Mouse (Mus musculus): ENCODE measurements around the gene Dlg2. TPM values are rescaled to one million over a fixed set of nuclear protein-coding genes. Genes with fewer than 3 reads are reported as not detected.

Gene Dlg2
- polyA plus RNA-seq, 1 experiment, result 4.1 TPM

- TF ChIP-seq FLI1 (IDR thresholded peaks at IDR 0.05; ENCODE audit: low read length), result no peak
- no peak for TF ChIP-seq GATA1 (IDR thresholded peaks at IDR 0.05; ENCODE audit: borderline replicate concordance, low read length)
- H3K4me3 ChIP-seq (replicated peaks), result no peak overlapping the region
- H3K36me3 ChIP-seq (replicated peaks; ENCODE audit: low read length), result no peaks in the 10 kb centered on the region
- no peaks in the 10 kb centered on the region for H3K27me3 ChIP-seq (replicated peaks)
- no peaks in the 10 kb centered on the region for H3K9me3 ChIP-seq
- no peaks in the 10 kb centered on the region for H3K4me1 ChIP-seq
These were observed 1831.7 kb downstream of the Dlg2 start for GRCm38 (mm10) chr7:92308168-92308567.

DNA sequence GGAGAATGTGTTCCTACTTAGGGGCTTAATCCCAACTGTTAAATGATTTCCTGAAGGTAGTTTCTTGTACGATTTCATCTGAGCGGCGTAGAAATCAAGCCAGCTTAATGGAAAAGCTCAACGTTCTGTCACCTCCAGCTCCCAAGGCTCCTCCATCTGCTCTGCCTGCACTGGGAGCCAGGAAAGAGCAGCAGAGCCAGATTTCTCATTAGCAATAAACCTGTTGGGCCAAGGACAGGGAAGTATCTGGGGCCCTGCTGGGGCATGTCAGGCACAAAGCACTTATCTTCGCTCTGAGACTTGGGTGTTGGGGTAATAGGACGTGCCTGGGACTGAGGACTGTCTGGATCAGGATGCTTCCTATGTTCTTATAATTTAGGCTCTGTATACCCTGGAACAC, 1839.9 kb downstream of the Dlg2 start:
- Histone ChIP-seq H3K4me1 (no peaks in the 10 kb centered on the region; the same call in 1 of the 2 replicates), H3K27me3 (replicated peaks) (no peaks in the 10 kb centered on the region), H3K36me3 (replicated peaks; ENCODE audit: low read length) (no peaks in the 10 kb centered on the region), H3K4me3 (replicated peaks) (no peak overlapping the region), H3K9me3 (no peaks in the 10 kb centered on the region)
- TF ChIP-seq GATA1 (IDR thresholded peaks at IDR 0.05; ENCODE audit: borderline replicate concordance, low read length) (no peak), FLI1 (IDR thresholded peaks at IDR 0.05; ENCODE audit: low read length) (no peak)

DNA sequence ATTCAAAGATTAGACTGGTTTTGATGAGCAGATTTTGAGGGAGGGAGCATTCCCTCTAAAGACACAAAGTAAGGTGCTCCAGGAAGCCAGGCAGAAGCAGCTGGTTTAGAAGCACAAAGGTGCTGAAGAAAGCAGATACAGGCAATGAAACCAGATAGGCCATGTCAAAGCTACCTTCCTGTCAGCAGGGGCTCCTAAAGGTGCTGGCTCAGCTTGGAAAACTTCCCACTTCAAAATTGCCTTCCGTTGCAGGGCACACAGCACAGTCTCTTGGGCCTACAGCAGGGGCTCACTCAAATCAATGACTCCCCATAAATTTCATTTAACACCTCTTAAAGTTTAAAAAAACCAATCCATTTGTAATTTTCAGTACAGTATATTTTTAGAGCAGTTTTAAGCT, 1843.0 kb downstream of the Dlg2 start:
- Histone ChIP-seq H3K9me3 (no peaks in the 10 kb centered on the region), H3K4me3 (replicated peaks) (no peak overlapping the region), H3K36me3 (replicated peaks; ENCODE audit: low read length) (no peaks in the 10 kb centered on the region), H3K27me3 (replicated peaks) (no peaks in the 10 kb centered on the region), H3K4me1 (no peaks in the 10 kb centered on the region; the same call in 1 of the 2 replicates)
- TF ChIP-seq GATA1 (IDR thresholded peaks at IDR 0.05; ENCODE audit: borderline replicate concordance, low read length), result no peak
- no peak for TF ChIP-seq FLI1 (IDR thresholded peaks at IDR 0.05; ENCODE audit: low read length)

DNA sequence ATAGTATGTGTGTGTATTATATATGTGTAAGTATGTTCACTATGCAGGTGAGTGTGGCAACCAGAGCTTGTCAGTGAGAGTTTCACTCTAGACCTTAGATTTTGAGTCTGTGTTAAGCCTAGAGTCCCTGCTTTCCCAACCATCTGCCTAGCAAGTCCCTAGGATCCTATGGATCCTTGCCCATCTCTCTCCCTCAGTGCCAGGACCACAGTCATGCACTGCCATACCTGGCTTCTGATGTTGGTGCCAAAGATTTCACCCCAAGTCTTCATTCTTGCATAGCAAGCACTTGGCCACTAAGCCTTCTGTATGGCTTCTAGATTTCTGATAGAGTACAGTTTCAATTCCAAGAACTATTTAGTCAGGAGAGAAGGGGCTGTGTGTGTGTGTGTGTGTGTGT, 1843.7 kb downstream of the Dlg2 start:
- Histone ChIP-seq H3K4me1 (no peaks in the 10 kb centered on the region; the same call in 1 of the 2 replicates), H3K4me3 (replicated peaks) (no peak overlapping the region), H3K36me3 (replicated peaks; ENCODE audit: low read length) (no peaks in the 10 kb centered on the region), H3K9me3 (no peaks in the 10 kb centered on the region), H3K27me3 (replicated peaks) (no peaks in the 10 kb centered on the region)
- no peak for TF ChIP-seq FLI1 (IDR thresholded peaks at IDR 0.05; ENCODE audit: low read length)

- TF ChIP-seq FLI1 (IDR thresholded peaks at IDR 0.05; ENCODE audit: low read length), result no peak
- no peak for TF ChIP-seq GATA1 (IDR thresholded peaks at IDR 0.05; ENCODE audit: borderline replicate concordance, low read length)
- Histone ChIP-seq H3K36me3 (replicated peaks; ENCODE audit: low read length) (no peaks in the 10 kb centered on the region), H3K4me1 (no peaks in the 10 kb centered on the region; the same call in 1 of the 2 replicates), H3K4me3 (replicated peaks) (no peak overlapping the region), H3K27me3 (replicated peaks) (no peaks in the 10 kb centered on the region), H3K9me3 (no peaks in the 10 kb centered on the region)
These were observed 1845.3 kb downstream of the Dlg2 start for GRCm38 (mm10) chr7:92321786-92322185.

GRCm38 (mm10) chr7:92322342-92323069, 1846.0 kb downstream of the Dlg2 start:
- no peak overlapping the region for H3K4me3 ChIP-seq (replicated peaks)
- H3K27me3 ChIP-seq (replicated peaks), result no peaks in the 10 kb centered on the region
- TF ChIP-seq GATA1 (IDR thresholded peaks at IDR 0.05; ENCODE audit: borderline replicate concordance, low read length), result no peak
- no peak for TF ChIP-seq FLI1 (IDR thresholded peaks at IDR 0.05; ENCODE audit: low read length)
- H3K4me1 ChIP-seq, result no peaks in the 10 kb centered on the region; the same call in 1 of the 2 replicates
- H3K9me3 ChIP-seq, result no peaks in the 10 kb centered on the region
- no peaks in the 10 kb centered on the region for H3K36me3 ChIP-seq (replicated peaks; ENCODE audit: low read length)

DNA sequence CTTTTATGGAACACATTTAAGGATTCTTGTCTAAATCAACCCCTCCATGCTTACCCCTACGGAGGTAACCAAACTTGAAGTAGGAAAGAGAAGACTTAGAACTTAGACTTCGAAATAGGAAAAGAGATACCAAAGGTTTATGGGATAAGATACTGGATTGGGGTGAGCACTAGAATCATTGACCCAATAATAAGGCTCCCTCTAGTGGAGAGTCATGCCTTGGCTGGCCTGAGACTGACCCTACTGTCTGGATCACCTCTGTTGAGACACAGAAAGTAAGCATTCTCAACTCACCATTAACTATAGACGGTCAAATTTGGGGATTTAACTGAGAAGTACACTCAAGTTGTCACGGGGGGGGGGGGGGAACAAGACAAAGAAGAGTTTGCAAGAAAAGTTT, 1847.2 kb downstream of the Dlg2 start:
- Histone ChIP-seq H3K36me3 (replicated peaks; ENCODE audit: low read length) (no peaks in the 10 kb centered on the region), H3K4me3 (replicated peaks) (no peak overlapping the region), H3K27me3 (replicated peaks) (no peaks in the 10 kb centered on the region), H3K4me1 (no peaks in the 10 kb centered on the region; the same call in 1 of the 2 replicates), H3K9me3 (no peaks in the 10 kb centered on the region)
- no peak for TF ChIP-seq FLI1 (IDR thresholded peaks at IDR 0.05; ENCODE audit: low read length)
- TF ChIP-seq GATA1 (IDR thresholded peaks at IDR 0.05; ENCODE audit: borderline replicate concordance, low read length), result no peak

- H3K27me3 ChIP-seq (replicated peaks), result no peaks in the 10 kb centered on the region
- no peaks in the 10 kb centered on the region for H3K9me3 ChIP-seq
- H3K4me3 ChIP-seq (replicated peaks), result no peak overlapping the region
- H3K4me1 ChIP-seq, result no peaks in the 10 kb centered on the region
- TF ChIP-seq GATA1 (IDR thresholded peaks at IDR 0.05; ENCODE audit: borderline replicate concordance, low read length), result no peak
- TF ChIP-seq FLI1 (IDR thresholded peaks at IDR 0.05; ENCODE audit: low read length), result no peak
- H3K36me3 ChIP-seq (replicated peaks; ENCODE audit: low read length), result no peaks in the 10 kb centered on the region
These were observed 1850.9 kb downstream of the Dlg2 start for GRCm38 (mm10) chr7:92327343-92327896.

- Histone ChIP-seq H3K36me3 (replicated peaks; ENCODE audit: low read length) (no peaks in the 10 kb centered on the region), H3K27me3 (replicated peaks) (no peaks in the 10 kb centered on the region), H3K4me3 (replicated peaks) (no peak overlapping the region), H3K4me1 (no peaks in the 10 kb centered on the region), H3K9me3 (no peaks in the 10 kb centered on the region)
- no peak for TF ChIP-seq FLI1 (IDR thresholded peaks at IDR 0.05; ENCODE audit: low read length)
- TF ChIP-seq GATA1 (IDR thresholded peaks at IDR 0.05; ENCODE audit: borderline replicate concordance, low read length), result no peak
These were observed 1856.9 kb downstream of the Dlg2 start for GRCm38 (mm10) chr7:92333220-92333898.

DNA sequence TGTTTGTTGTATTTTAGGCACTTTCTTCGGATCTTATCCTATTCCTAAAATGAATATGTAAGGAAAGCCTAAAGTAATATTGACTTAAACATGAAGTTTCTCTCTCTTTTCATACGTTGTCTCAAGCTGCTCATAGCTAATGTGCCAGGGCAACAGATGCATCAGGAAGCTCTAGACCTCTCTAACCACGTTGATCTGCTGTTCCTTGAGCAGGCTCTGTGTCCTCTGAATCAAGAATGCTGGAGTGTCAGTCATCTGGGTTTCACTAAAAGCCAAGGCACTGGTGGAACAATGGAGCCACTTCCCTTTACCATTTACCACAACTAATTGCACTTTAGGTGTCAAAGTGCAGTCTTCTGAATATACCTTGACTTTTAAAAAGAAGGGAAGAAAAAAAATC, 1880.1 kb downstream of the Dlg2 start:
- Histone ChIP-seq H3K27me3 (replicated peaks) (no peaks in the 10 kb centered on the region), H3K4me3 (replicated peaks) (no peak overlapping the region), H3K9me3 (no peaks in the 10 kb centered on the region), H3K36me3 (replicated peaks; ENCODE audit: low read length) (no peaks in the 10 kb centered on the region), H3K4me1 (no peaks in the 10 kb centered on the region)
- no peak for TF ChIP-seq GATA1 (IDR thresholded peaks at IDR 0.05; ENCODE audit: borderline replicate concordance, low read length)
- no peak for TF ChIP-seq FLI1 (IDR thresholded peaks at IDR 0.05; ENCODE audit: low read length)
